Mouse (Mus musculus): ENCODE measurements at regions not wholly inside any gene's neighbourhood (a gene's known extent, or its start where the extent isn't known, plus 50 kb on each side); places are given as distances from the start of the nearest gene placed in this dataset.
A peak's percentile ranks its signal among the peaks of the same experiment; 100 is the strongest.

DNA sequence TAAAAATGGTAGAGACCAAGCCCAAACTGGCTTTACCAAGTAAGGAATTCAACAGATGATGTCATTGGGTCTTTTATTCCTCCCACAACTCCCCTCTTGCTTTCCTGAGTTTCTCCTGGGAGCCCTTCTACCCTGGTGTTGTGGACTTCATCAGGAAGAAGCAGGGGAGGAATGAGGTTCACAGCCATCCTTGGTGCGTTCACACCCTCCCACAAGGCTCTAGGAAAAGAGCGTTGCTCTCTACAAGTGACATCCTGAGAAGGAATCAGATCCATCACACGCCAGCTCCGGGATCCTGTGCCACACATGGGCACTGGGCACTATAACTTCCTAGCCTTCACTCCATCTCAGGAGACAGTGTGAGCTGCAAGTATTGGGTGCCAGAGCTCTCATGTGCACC is 387.5 kb downstream of the Matn1 start:
- no peaks in the 10 kb centered on the region for H3K36me3 ChIP-seq (replicated peaks)
- no peaks in the 10 kb centered on the region for H3K9me3 ChIP-seq
- 0 out of 2 replicates have a peak, but pooled peaks cover 2% of the 10 kb centered on the region for H3K4me1 ChIP-seq
- H3K27me3 ChIP-seq (replicated peaks; ENCODE audit: low read depth, poor library complexity, severe bottlenecking) = 0 out of 2 replicates have a peak, but pooled peaks cover 3% of the 10 kb centered on the region
- H3K27ac ChIP-seq (replicated peaks) = no peak overlapping the region
- no peak overlapping the region for H3K4me3 ChIP-seq
- WGBS = 90% methylated on average over 4 of the region's 4 CpGs
- no peak for DNase-seq (ENCODE audit: low spot score)

DNA sequence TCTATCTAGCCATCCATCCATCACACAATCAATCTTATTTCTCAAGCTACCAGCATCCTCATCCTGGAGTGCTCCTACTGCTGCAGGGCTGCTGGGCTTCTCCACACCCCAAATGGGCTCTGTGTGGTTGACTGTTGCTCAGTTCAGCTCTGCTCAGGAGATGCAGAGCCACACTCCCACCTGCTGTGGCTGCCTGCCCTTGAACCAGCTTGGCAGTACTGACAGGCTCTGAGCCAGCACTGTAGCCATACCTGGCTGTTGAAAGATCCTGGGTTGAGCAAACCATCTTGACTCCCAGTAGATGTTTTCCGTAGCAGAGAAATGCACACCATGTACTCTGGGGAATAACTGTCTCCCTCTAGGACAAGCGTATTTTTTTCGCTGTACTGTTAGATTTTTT is 392.6 kb downstream of the Matn1 start:
- H3K4me1 ChIP-seq = peaks cover 12% of the 10 kb centered on the region
- H3K27me3 ChIP-seq (replicated peaks; ENCODE audit: low read depth, poor library complexity, severe bottlenecking) = 0 out of 2 replicates have a peak, but pooled peaks cover 7% of the 10 kb centered on the region
- DNase-seq (ENCODE audit: low spot score) = no peak
- H3K9me3 ChIP-seq = no peaks in the 10 kb centered on the region
- whole genome bisulfite sequencing = 93% methylated on average over 3 of the region's 3 CpGs
- H3K27ac ChIP-seq (replicated peaks) = no peak overlapping the region
- no peak overlapping the region for H3K4me3 ChIP-seq
- H3K36me3 ChIP-seq (replicated peaks) = no peaks in the 10 kb centered on the region

DNA sequence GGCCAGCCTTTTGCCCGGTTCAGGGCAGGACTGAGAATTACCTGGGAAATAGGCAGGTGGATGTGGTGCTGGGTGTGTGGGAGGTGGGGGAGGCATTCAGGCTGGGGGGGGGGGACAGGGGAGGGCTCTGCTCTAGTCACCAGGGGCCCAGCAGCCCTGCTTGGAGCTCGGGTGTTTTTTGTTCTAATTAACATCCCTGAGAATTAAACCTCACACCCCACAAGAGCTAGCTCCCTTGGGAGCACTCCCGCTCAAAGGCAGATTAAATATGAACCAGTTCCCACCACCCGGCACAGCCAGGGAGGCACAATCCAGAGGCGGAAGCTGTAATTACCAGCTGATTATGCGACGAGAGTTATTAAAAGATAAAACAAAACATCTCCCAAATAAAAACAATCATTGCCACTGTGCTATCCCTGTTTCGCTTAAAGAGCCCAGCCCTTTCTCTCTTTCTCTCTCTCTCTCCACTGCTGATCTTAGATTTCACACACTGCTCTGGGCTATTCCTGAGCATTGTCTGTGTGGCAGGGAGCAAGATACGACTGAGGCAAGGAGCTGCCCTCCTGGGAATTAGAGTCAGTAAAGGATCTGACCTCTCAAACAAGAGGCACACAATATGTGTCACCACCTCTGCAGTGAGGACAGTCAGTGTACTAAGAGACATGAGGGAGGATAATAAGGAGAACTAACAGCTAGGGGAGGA is 397.0 kb downstream of the Matn1 start:
- no peak for DNase-seq (ENCODE audit: low spot score)
- Histone ChIP-seq H3K4me1 (peaks cover 12% of the 10 kb centered on the region), H3K27ac (replicated peaks) (no peak overlapping the region), H3K36me3 (replicated peaks) (no peaks in the 10 kb centered on the region), H3K4me3 (no peak overlapping the region), H3K27me3 (replicated peaks; ENCODE audit: low read depth, poor library complexity, severe bottlenecking) (0 out of 2 replicates have a peak, but pooled peaks cover 10% of the 10 kb centered on the region), H3K9me3 (no peaks in the 10 kb centered on the region)
- WGBS = 34% methylated on average over 9 of the region's 9 CpGs

DNA sequence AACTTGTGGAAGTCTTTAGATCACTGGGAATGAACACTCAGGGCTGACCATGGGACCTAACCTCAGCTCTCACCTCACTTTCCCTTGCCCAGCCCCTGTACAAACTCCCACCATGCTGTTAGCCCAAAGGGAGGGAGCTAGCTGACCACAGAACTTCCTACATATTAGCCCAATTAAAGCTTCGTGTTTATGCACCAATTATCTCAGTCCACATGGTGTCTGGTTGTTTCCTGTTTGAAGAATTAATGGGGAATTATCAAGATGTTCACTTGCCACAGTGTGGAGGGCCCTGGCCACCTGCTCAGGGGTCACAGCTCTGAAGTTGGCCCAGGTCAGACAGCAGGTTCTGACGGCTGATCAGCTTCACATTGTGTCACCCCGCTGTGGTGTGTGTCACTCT is 402.5 kb downstream of the Matn1 start:
- 59% methylated on average over 3 of the region's 3 CpGs for WGBS
- no peak for DNase-seq (ENCODE audit: low spot score)

DNA sequence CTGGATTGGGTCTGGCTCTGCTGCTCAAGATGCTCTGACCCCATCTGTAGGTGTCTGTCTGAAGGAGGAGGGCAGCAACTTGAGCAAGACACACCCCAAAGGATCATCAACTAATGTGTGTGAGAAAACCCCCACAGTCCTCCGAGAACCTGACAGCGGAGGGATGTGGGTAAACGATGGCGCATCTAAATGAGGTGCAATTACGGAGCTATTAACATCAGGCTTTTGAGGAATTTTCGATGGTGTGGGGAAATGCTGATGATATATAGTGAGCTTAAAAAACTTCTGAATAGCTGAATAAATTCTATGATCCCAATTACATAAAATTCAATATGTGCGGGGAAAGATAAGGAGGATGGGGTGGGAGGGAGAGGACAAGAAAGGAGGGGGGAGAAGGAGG is 406.1 kb downstream of the Matn1 start:
- Histone ChIP-seq H3K4me1 (peaks cover 7% of the 10 kb centered on the region; the same call in 1 of the 2 replicates), H3K36me3 (replicated peaks) (no peaks in the 10 kb centered on the region), H3K27me3 (replicated peaks; ENCODE audit: low read depth, poor library complexity, severe bottlenecking) (peaks cover 12% of the 10 kb centered on the region; the same call in 1 of the 2 replicates), H3K9me3 (no peaks in the 10 kb centered on the region), H3K4me3 (no peak overlapping the region), H3K27ac (replicated peaks) (no peak overlapping the region)
- 65% methylated on average over 7 of the region's 7 CpGs for WGBS
- no peak for DNase-seq (ENCODE audit: low spot score)

More for the DNA sequence above, 402.5 kb downstream of the Matn1 start:
- H3K36me3 ChIP-seq (replicated peaks) = no peaks in the 10 kb centered on the region
- 0 out of 2 replicates have a peak, but pooled peaks cover 13% of the 10 kb centered on the region for H3K27me3 ChIP-seq (replicated peaks; ENCODE audit: low read depth, poor library complexity, severe bottlenecking)
- no peak overlapping the region for H3K27ac ChIP-seq (replicated peaks)
- no peaks in the 10 kb centered on the region for H3K9me3 ChIP-seq
- peaks cover 7% of the 10 kb centered on the region for H3K4me1 ChIP-seq
- H3K4me3 ChIP-seq = no peak overlapping the region

DNA sequence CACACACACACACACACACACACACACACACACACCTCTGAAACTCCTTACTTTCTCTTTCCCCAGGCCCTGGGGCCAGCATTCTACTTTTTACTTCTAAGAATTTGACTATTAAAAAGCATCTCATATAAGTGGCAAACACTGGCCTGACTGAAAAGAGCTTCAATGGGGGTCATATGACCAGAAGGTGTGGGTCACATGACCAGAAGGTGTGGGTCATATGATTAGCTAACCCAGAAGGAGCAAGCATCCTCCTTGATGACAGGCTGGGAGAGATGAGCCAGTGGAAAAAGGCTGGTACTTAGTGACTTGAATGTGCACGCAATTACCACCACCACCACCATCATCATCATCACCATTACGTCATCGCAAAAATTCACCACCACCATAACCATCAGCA is 410.7 kb downstream of the Matn1 start:
- Histone ChIP-seq H3K9me3 (no peaks in the 10 kb centered on the region), H3K4me1 (peaks cover 7% of the 10 kb centered on the region; the same call in 1 of the 2 replicates), H3K27ac (replicated peaks) (no peak overlapping the region), H3K4me3 (no peak overlapping the region), H3K36me3 (replicated peaks) (no peaks in the 10 kb centered on the region), H3K27me3 (replicated peaks; ENCODE audit: low read depth, poor library complexity, severe bottlenecking) (peaks cover 9% of the 10 kb centered on the region; the same call in 1 of the 2 replicates)
- whole genome bisulfite sequencing = 98% methylated on average over 3 of the region's 3 CpGs
- DNase-seq (ENCODE audit: low spot score) = no peak

DNA sequence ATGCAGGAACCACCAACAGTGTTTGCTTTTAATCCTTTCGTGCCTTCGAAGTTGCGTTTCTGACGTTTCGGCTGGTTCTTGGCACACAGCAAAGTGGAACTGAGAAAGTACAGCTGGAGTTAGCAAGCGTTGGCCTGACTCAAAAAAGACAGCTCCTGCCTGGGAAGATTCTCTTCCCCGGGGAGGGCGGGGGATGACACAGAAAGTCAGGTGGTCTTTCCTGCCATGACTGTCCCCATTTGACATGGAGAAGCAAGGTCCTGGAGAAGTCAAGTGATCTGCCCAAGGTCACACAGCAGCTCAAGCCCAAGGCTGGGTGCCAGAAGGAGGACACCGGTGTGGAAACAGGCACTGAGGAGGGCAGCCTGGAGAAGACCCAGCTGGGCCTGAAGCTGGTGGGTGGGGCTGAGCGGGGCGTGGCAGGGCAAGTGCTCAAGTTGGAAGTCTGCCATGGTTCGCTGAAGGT is 411.4 kb downstream of the Matn1 start:
- Histone ChIP-seq H3K27me3 (replicated peaks; ENCODE audit: low read depth, poor library complexity, severe bottlenecking) (peaks cover 8% of the 10 kb centered on the region; the same call in 1 of the 2 replicates), H3K4me1 (peaks cover 1% of the 10 kb centered on the region; the same call in 1 of the 2 replicates), H3K4me3 (no peak overlapping the region), H3K36me3 (replicated peaks) (no peaks in the 10 kb centered on the region), H3K27ac (replicated peaks) (no peak overlapping the region), H3K9me3 (no peaks in the 10 kb centered on the region)
- DNase-seq (ENCODE audit: low spot score) = no peak
- WGBS = 94% methylated on average over 12 of the region's 12 CpGs

DNA sequence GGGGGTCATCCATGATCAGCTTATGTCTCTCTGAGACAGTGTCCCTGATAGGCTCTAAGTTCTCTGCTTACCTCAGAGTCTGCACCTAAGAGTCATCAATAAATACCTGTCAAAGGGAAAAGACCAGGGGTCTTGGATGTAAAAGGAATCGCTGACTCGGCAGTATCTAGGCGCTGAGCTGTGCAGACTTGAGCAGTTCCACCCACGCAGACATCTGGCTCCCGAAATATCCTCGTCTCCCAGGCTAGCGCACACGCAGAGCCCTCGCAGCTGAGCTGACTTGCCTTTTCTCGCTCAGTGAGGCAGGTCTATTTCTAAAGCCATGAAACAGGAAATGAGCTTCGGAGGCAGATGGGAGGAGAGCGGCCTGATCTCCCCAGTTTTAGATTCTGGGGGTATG is 412.1 kb downstream of the Matn1 start:
- Histone ChIP-seq H3K27ac (replicated peaks) (no peak overlapping the region), H3K9me3 (no peaks in the 10 kb centered on the region), H3K27me3 (replicated peaks; ENCODE audit: low read depth, poor library complexity, severe bottlenecking) (peaks cover 14% of the 10 kb centered on the region; the same call in 1 of the 2 replicates), H3K4me1 (no peaks in the 10 kb centered on the region), H3K4me3 (no peak overlapping the region), H3K36me3 (replicated peaks) (no peaks in the 10 kb centered on the region)
- 88% methylated on average over 12 of the region's 12 CpGs for WGBS
- no peak for DNase-seq (ENCODE audit: low spot score)

DNA sequence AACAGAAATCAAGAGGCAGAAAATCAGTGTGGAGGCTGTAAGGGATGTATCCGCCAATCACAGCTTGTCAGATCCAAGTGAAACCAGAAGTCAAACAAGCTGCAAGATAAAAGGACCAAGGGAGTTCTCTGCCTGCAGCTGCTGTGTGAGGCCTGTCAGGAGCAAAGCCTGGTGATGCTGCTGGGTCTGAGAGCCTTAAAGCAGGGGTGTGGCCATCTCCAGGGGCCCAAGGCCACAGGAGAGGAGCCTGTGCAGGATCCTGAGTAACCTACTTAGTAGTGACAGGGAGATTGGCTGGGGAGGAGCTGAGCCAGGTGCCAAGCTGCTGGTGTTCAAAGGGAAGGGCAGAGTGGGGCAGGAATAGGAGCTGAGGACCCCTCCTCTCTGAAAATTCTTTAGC is 418.8 kb downstream of the Matn1 start:
- Histone ChIP-seq H3K27ac (replicated peaks) (no peak overlapping the region), H3K4me1 (peaks cover 13% of the 10 kb centered on the region), H3K9me3 (no peaks in the 10 kb centered on the region), H3K36me3 (replicated peaks) (no peaks in the 10 kb centered on the region), H3K4me3 (no peak overlapping the region), H3K27me3 (replicated peaks; ENCODE audit: low read depth, poor library complexity, severe bottlenecking) (peaks cover 54% of the 10 kb centered on the region)
- DNase-seq (ENCODE audit: low spot score) = no peak
- 71% methylated on average over 1 of the region's 1 CpGs for WGBS

DNA sequence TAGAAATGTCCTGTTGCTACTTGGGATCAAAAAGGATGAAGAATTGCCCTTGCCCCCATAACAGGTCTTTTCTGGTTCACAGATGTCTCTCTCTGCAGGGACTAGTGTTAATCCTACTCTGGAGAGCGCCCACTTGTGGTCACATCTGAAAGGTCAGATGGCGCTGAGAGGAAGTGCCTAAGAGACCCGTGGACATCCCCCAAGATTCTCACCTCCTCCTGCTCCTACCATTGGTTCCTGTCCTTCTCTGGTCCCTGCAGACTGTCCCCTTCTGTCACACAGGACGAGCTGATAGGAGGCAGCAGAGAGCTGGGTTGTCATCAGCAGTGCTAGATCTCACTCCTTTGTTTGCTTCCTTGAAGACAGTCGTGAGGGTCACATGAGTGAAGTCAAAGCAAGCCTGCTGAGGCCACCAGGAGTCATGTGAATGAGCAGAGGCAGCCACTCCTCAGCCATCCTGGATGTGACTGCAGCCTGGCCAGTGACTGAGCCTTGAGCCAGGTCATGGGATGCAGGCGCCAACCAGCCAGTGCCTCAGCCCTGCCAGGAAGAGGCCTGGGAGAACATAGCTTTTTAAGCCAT is 420.6 kb downstream of the Matn1 start:
- Histone ChIP-seq H3K27ac (replicated peaks) (0 out of 2 replicates have a peak overlapping the region, but pooled peaks have one; percentile 27), H3K4me3 (no peak overlapping the region), H3K4me1 (peaks cover 22% of the 10 kb centered on the region), H3K36me3 (replicated peaks) (no peaks in the 10 kb centered on the region), H3K9me3 (no peaks in the 10 kb centered on the region), H3K27me3 (replicated peaks; ENCODE audit: low read depth, poor library complexity, severe bottlenecking) (peaks cover 54% of the 10 kb centered on the region)
- DNase-seq (ENCODE audit: low spot score) = peak; percentile 55
- WGBS = 32% methylated on average over 6 of the region's 6 CpGs

DNA sequence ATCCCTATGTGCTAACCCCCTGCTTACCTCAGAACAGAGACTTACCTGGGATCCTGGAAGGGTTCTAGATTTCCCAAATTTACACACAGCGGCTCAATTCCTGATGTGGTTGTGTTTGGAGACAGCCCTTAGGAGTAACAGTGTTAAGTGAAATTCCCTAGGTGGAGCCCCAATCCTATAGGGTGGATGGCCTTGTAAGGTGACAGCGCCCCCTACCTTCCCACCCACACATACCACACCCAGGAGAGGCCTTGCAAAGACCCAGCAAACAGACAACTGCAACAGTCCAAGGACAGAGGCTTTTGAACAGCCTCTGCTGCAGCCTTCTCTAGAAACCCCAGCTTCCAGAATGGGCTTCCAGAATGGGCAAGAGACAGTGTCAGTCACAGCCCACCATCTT is 421.8 kb downstream of the Matn1 start:
- H3K4me1 ChIP-seq = peaks cover 34% of the 10 kb centered on the region
- peaks cover 51% of the 10 kb centered on the region for H3K27me3 ChIP-seq (replicated peaks; ENCODE audit: low read depth, poor library complexity, severe bottlenecking)
- no peak overlapping the region for H3K4me3 ChIP-seq
- no peaks in the 10 kb centered on the region for H3K36me3 ChIP-seq (replicated peaks)
- DNase-seq (ENCODE audit: low spot score) = no peak
- no peaks in the 10 kb centered on the region for H3K9me3 ChIP-seq
- 66% methylated on average over 2 of the region's 2 CpGs for WGBS
- H3K27ac ChIP-seq (replicated peaks) = no peak overlapping the region

DNA sequence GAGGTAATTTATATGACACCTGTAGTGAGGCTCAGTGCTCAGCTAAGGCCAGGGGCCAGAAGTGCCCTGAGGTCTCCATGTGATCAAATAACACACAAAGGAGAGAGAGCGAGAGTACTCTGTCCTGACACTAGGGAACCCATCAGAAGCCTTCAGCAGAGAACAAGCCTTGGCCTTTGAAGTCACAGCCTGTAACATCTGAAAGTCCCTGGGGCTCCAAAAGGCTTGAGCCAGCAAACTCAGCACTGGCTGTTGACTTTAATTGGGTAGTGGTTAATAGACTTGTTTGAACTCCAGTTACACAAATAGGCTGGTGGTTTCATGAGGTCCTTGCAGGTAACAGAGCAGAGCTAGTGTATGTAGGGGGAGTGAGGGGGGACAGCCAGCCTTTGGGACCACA is 422.5 kb downstream of the Matn1 start:
- H3K4me3 ChIP-seq = no peak overlapping the region
- no peaks in the 10 kb centered on the region for H3K9me3 ChIP-seq
- H3K27me3 ChIP-seq (replicated peaks; ENCODE audit: low read depth, poor library complexity, severe bottlenecking) = peaks cover 48% of the 10 kb centered on the region
- WGBS = 67% methylated on average over 1 of the region's 1 CpGs
- DNase-seq (ENCODE audit: low spot score) = no peak
- peaks cover 41% of the 10 kb centered on the region for H3K4me1 ChIP-seq
- no peaks in the 10 kb centered on the region for H3K36me3 ChIP-seq (replicated peaks)
- H3K27ac ChIP-seq (replicated peaks) = no peak overlapping the region

DNA sequence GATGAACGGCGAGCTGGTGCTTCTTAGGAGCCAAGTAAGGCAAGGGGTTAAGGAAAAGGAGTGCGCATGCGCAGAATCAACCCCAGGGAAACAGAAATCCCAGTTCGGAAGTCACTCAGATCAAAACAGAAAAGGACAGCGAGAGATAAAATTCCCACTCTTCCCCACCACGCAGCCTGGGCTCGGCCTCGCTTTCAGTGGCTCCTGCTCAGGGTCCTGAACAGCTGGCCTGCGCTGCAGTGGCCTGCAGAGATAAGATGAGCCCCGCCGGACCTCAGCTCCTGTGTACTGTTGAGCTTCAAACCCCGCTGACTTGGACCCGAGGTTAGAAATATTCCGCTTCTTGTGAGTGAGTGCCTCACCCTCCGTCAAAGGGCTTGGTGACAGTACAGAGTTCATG is 428.3 kb downstream of the Matn1 start:
- H3K27ac ChIP-seq (replicated peaks) = no peak overlapping the region
- WGBS = 84% methylated on average over 16 of the region's 16 CpGs
- no peak overlapping the region for H3K4me3 ChIP-seq
- no peak for DNase-seq (ENCODE audit: low spot score)
- H3K9me3 ChIP-seq = no peaks in the 10 kb centered on the region
- H3K27me3 ChIP-seq (replicated peaks; ENCODE audit: low read depth, poor library complexity, severe bottlenecking) = peaks cover 54% of the 10 kb centered on the region
- H3K4me1 ChIP-seq = peaks cover 29% of the 10 kb centered on the region
- H3K36me3 ChIP-seq (replicated peaks) = no peaks in the 10 kb centered on the region
